Mouse (Mus musculus) cortical plate, adult 2 months (tissue): ENCODE measurements around the gene Vamp4.

Experiments used
- CTCF ChIP-seq: fragments of 200-500 bp; IDR thresholded peaks from 2 replicates; pipeline ENCODE4 v1.5.1; 2011; ENCODE audit warnings: mild to moderate bottlenecking, control low read depth, low read length; ENCODE audit not compliant: insufficient read depth; ENCODE audit errors: extremely low read depth
- POLR2A ChIP-seq: fragments of 200-500 bp; IDR thresholded peaks from 2 replicates; pipeline ENCODE4 v1.6.1; 2011; ENCODE audit warnings: mild to moderate bottlenecking, low read length, control low read depth; ENCODE audit not compliant: insufficient read depth; ENCODE audit errors: extremely low read depth

DNA sequence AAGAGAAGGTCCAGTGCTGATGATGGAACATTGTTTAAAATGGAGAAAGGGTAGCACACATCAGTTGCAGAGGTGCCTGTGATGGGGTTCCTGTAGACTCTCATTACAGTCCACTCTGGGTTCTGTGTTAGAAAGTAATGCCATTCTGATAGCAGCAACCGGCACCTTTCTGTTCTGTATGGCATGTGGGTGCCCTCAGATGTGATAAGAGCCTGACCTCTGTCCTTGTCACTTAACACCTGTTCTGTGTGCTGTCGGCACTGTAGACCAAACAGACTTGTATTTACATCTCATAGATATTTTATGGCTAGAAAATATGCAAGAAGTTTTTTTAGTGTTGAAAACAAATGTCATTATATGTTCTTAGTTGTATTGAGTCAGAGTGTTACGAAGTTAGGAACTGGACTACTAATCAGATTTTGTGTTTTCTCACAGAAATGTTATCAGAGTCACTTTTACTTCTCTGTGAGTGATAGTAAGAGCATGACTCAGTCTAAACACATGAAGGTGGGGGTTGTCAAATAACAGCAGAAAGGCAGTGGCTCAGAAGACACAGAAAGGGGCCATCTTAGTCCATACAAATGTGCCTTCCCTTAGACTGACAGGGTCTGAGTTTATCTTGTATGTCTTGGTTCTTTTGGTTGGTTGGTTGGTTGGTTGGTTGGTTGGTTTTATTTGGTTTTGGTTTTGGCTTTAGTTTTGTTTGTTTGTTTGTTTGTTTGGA is 27.2 kb downstream of the Vamp4 start:
- TF ChIP-seq POLR2A = no peak
- no peak for TF ChIP-seq CTCF
